Mouse (Mus musculus) lung, postnatal 0 days (tissue): ENCODE measurements around the gene Plxnd1. TPM values are rescaled to one million over a fixed set of nuclear protein-coding genes. Genes with fewer than 3 reads are reported as not detected.

ENCODE experiments used
- ATAC-seq: fragments of 200-750 bp; cut with Nextera tagmentation; 2 replicates; pipeline ENCODE4 v1.8.0; 2017; ENCODE audit warnings: moderate library complexity
- DNase-seq: peaks from one replicate; pipeline ENCODE4 v3.0.0-alpha.2; 2016; ENCODE audit warnings: low spot score
- H3K27ac ChIP-seq: fragments of 300-500 bp; sonication (generic); 2 replicates; pipeline ENCODE4 v1.5.1; 2014; ENCODE audit warnings: antibody characterized with exemption, mild to moderate bottlenecking, low read length, mixed read lengths
- H3K27me3 ChIP-seq: fragments of 300-500 bp; sonication (generic); replicated peaks from 2 replicates; pipeline ENCODE4 v1.6.1; 2014; ENCODE audit warnings: low read length, mixed read lengths; ENCODE audit not compliant: insufficient read depth
- H3K36me3 ChIP-seq: fragments of 300-500 bp; sonication (generic); 2 replicates; pipeline ENCODE4 v1.6.1; 2014; ENCODE audit warnings: low read length, mixed read lengths; ENCODE audit not compliant: insufficient read depth
- H3K4me1 ChIP-seq: fragments of 300-500 bp; sonication (generic); 2 replicates; pipeline ENCODE4 v1.6.1; 2014; ENCODE audit warnings: antibody characterized with exemption, low read depth, low read length, mixed read lengths; ENCODE audit not compliant: insufficient read depth
- H3K4me2 ChIP-seq: fragments of 300-500 bp; sonication (generic); replicated peaks from 2 replicates; pipeline ENCODE4 v1.6.1; 2014; ENCODE audit warnings: low read depth, mild to moderate bottlenecking, low read length, moderate library complexity, mixed read lengths
- H3K4me3 ChIP-seq: fragments of 300-500 bp; sonication (generic); 2 replicates; pipeline ENCODE4 v1.5.1; 2014; ENCODE audit warnings: low read depth, low read length
- H3K9ac ChIP-seq: fragments of 300-500 bp; sonication (generic); replicated peaks from 2 replicates; pipeline ENCODE4 v1.6.1; 2014; ENCODE audit warnings: low read depth, mild to moderate bottlenecking
- H3K9me3 ChIP-seq: fragments of 300-500 bp; sonication (generic); 2 replicates; pipeline ENCODE4 v1.6.1; 2016; ENCODE audit warnings: low read length, mixed read lengths
- CTCF ChIP-seq: IDR thresholded peaks from 2 replicates; pipeline ENCODE4 v1.5.1; 2016; ENCODE audit warnings: antibody characterized with exemption, mild to moderate bottlenecking
- EP300 ChIP-seq: IDR thresholded peaks from 2 replicates; pipeline ENCODE4 v1.6.1; 2016; ENCODE audit warnings: antibody characterized with exemption, mild to moderate bottlenecking, control low read depth
- WGBS: fragments of 180-500 bp; shearing (Covaris S2); extraction: QIAGEN DNeasy Blood & Tissue Kit; methylation state at CpG from one replicate; pipeline ENCODE4 v1.1.7; 2014; 5-methylcytosine and 5-hydroxymethylcytosine counted together
- polyA plus RNA-seq: library from polyadenylated mRNA; unstranded; fragments of >200 nt; fragmentation: Nextera tagmentation; extraction: Ambion mirVana; gene quantifications from 2 replicates; pipeline ENCODE4 v1.2.1, GENCODE M21; 2015

Plxnd1 gene
- polyA plus RNA-seq, 1 experiment from 2014 or later, result 26.9 TPM

DNA sequence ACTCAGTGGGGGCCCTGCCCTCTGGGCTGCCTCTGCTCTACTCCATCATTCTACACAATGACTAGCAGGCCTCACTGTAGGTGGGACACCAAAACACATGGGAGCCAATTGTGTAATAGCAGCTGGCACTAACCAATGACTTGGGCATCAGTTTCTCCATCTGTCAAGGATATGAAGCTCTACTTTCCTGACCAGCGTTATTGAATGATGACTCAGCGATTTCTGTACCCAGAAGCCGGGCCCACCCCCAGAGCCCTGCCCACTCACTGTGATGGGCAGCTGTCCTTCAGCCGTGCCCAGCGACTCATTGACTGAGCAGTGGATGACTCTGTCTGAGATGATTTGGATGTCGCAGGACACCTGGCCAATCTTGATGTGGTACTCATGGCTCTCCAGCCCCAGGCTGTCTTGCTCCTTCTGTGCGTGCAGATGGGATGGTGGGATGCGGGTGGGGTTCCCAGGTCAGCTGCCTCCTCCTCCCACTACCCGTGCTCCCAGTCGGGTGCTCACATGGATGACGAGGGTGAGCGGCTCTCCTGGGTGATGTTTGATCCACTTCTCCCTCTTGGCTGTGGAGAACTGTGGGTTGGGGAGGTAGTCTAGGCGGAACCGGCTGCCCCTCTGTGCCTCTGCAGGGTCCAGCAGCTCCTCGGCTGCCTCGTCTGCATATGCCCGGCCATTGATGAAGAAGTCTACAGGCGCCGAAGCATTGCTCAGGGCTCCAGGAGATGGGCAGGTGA lies 28.4 kb downstream of the Plxnd1 start:
- DNase-seq, result no peak
- ATAC-seq, result no peak
- H3K4me3 ChIP-seq, result no peak overlapping the region
- peaks cover 41% of the 10 kb centered on the region; the same call in 1 of the 2 replicates for H3K36me3 ChIP-seq
- H3K27me3 ChIP-seq, result no peaks in the 10 kb centered on the region
- H3K4me2 ChIP-seq, result no peak overlapping the region
- 90% methylated on average over 19 of the region's 19 CpGs for WGBS
- H3K4me1 ChIP-seq, result peaks cover 2% of the 10 kb centered on the region; the same call in 1 of the 2 replicates
- H3K27ac ChIP-seq, result no peak overlapping the region
- TF ChIP-seq EP300 (no peak), CTCF (no peak)
- no peaks in the 10 kb centered on the region for H3K9me3 ChIP-seq
- H3K9ac ChIP-seq, result no peak overlapping the region

GRCm38 (mm10) chr6:115963656-115964055 lies 31.1 kb downstream of the Plxnd1 start:
- no peaks in the 10 kb centered on the region for H3K27me3 ChIP-seq
- H3K4me1 ChIP-seq, result peaks cover 8% of the 10 kb centered on the region; the same call in 1 of the 2 replicates
- H3K9ac ChIP-seq, result no peak overlapping the region
- DNase-seq (no peak), ATAC-seq (no peak)
- 66% methylated on average over 9 of the region's 9 CpGs for WGBS
- TF ChIP-seq CTCF, result no peak
- TF ChIP-seq EP300, result no peak
- no peak overlapping the region for H3K4me2 ChIP-seq
- no peak overlapping the region for H3K4me3 ChIP-seq
- no peaks in the 10 kb centered on the region for H3K9me3 ChIP-seq
- no peak overlapping the region for H3K27ac ChIP-seq
- H3K36me3 ChIP-seq, result peaks cover 39% of the 10 kb centered on the region; the same call in 1 of the 2 replicates

DNA sequence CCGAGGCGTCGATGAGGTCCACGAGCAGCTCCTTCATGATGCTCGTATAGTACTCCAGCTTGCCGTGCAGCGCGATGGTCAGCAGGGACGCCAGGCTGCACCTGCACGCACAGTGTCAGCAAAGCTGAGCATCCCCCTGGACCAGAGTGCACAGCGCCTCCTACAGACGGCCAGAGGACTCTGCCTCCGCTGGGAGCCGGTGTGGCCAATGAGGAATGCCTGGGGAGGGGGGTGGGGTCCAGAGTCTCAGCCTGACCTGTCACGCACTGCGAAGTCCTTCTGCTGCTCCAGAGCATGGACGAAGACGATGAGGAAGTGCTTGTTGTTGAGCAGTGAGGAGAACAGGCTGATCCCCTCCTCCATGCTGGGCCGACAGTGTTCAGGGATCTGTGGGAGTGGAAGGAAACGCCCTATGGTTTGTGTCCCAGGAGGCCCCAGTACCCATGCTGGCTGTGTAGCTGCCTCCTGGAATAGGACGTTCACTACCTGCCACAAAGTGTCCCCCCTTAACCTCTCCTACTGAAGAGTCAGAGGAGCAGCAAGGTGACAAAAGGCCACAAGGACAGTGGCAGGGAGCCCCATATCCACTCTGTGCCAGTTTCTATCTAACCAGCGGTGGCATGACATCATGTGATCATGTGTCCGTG lies 32.2 kb downstream of the Plxnd1 start:
- ATAC-seq, result no peak
- Histone ChIP-seq H3K27me3 (no peaks in the 10 kb centered on the region), H3K27ac (no peak overlapping the region), H3K4me2 (no peak overlapping the region), H3K9me3 (no peaks in the 10 kb centered on the region), H3K4me3 (no peak overlapping the region), H3K4me1 (peaks cover 18% of the 10 kb centered on the region), H3K36me3 (peaks cover 30% of the 10 kb centered on the region; the same call in 1 of the 2 replicates), H3K9ac (no peak overlapping the region)
- TF ChIP-seq CTCF (peak; percentile 74), EP300 (no peak)
- DNase-seq, result no peak
- WGBS, result 62% methylated on average over 23 of the region's 23 CpGs

- ATAC-seq (no peak), DNase-seq (no peak)
- Histone ChIP-seq H3K4me2 (no peak overlapping the region), H3K36me3 (peaks cover 25% of the 10 kb centered on the region; the same call in 1 of the 2 replicates), H3K4me3 (no peak overlapping the region), H3K27me3 (no peaks in the 10 kb centered on the region), H3K27ac (no peak overlapping the region), H3K9me3 (no peaks in the 10 kb centered on the region), H3K4me1 (peaks cover 23% of the 10 kb centered on the region), H3K9ac (no peak overlapping the region)
- TF ChIP-seq CTCF (no peak), EP300 (no peak)
- 82% methylated on average over 3 of the region's 3 CpGs for WGBS
Measured at GRCm38 (mm10) chr6:115961743-115962142, 33.1 kb downstream of the Plxnd1 start.

DNA sequence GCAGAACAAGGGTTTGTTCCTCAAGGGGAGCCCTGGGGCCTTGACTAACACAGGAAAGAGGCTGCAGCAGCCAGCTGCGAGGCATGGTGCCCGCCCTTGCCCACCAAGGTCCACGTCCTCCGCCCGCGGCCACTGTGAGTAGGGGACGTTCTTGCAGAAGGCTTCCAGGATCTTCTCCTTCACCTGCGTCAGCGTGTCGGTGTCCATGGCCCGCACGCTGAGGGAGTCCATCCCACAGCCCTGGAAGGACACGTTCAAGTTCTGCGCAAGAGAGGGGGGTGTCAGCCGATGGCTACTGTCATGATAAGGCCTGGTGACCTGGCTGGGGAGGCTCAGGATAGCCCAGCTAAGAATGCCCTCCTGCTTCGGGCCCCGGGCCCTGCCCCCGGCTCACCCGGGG lies 34.5 kb downstream of the Plxnd1 start:
- Histone ChIP-seq H3K4me1 (peaks cover 23% of the 10 kb centered on the region), H3K27me3 (no peaks in the 10 kb centered on the region), H3K36me3 (peaks cover 15% of the 10 kb centered on the region; the same call in 1 of the 2 replicates), H3K4me2 (no peak overlapping the region), H3K4me3 (no peak overlapping the region), H3K9me3 (no peaks in the 10 kb centered on the region), H3K9ac (no peak overlapping the region), H3K27ac (no peak overlapping the region)
- DNase-seq (no peak), ATAC-seq (no peak)
- no peak for TF ChIP-seq CTCF
- no peak for TF ChIP-seq EP300
- 88% methylated on average over 19 of the region's 19 CpGs for WGBS

- ATAC-seq (peak; percentile 16), DNase-seq (peak; percentile 86)
- Histone ChIP-seq H3K27me3 (no peaks in the 10 kb centered on the region), H3K27ac (peak overlapping the region; percentile 11), H3K4me1 (peaks cover 23% of the 10 kb centered on the region), H3K9me3 (no peaks in the 10 kb centered on the region), H3K9ac (no peak overlapping the region), H3K4me3 (no peak overlapping the region), H3K4me2 (no peak overlapping the region), H3K36me3 (peaks cover 12% of the 10 kb centered on the region; the same call in 1 of the 2 replicates)
- TF ChIP-seq CTCF (no peak), EP300 (peak; percentile 25; the same call in 1 of the 2 replicates)
- WGBS, result 30% methylated on average over 7 of the region's 7 CpGs
Measured at GRCm38 (mm10) chr6:115959151-115959691, 35.6 kb downstream of the Plxnd1 start.
